Mouse (Mus musculus): ENCODE measurements around the gene Ip6k2.

Gene Ip6k2

DNA sequence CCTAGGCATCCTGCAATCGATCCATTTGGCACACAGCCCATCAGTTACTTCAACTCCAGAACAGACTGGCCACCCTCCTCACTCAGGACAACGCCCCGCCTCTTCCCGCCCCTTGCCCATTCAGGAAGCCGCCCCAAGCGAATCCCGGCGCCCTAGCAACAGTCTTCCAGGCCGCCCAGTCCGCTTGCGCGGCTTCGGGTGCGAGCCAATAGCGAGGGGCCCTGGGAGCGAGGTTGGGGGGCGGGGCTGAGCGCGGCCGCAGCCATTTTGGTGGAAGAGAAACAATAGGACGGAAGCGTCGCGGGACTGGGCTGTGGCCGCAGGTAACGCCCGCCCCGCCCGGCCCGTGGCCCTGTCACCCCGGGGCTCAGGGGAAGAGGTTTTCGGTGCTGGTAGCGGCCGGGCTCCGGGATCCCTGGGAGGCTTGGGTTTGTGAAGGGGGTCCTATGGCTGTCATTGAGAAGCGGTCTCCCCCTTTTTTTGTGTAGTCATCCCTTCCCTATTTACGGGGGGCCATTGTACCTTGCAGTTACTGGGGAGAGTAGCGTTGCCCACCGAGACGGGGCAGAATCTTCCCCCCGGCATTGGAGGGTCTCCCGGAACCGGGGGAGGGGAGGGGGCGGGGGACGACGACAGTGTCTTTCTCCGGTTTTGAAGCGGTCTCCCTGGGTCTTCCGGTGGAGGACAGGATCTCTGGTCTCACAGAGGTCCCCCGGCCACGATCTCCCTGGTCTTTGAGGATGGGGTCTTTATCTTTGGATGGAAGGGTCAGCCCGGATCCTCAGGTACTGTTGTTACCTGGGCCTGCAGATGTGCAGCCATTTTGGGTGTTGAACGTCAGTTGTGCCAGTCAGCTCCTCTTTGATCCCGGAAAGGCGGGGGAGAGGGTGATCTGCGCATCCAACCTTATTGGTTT is at the start of gene Ip6k2:
TSS of gene Ip6k2 (plus strand) at position 249 of the 916 bp plus-strand sequence.
- DNase-seq (ENCODE audit: low read depth, low spot score), result peak; percentile 95

DNA sequence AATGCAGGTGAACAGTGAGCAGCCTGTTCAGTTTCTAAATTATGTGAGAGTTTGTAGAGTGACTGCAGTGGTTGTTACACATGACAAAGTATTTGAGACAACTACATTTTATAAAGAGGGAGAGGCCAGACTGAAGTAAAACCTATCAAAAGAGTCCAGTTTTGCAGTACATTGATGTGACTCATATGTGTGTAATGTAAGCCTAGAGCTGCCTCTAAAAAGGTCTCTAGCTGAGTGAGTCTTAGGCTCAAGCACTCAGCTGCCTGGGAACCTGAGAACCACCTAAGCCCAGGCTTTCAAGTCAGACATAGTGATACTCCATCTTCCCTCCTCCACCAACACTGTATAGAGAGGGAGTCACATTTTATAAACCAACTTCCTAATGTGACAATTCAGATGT is 49.0 kb upstream of the Ip6k2 start:
- no peak for DNase-seq (ENCODE audit: low read depth, low spot score)

DNA sequence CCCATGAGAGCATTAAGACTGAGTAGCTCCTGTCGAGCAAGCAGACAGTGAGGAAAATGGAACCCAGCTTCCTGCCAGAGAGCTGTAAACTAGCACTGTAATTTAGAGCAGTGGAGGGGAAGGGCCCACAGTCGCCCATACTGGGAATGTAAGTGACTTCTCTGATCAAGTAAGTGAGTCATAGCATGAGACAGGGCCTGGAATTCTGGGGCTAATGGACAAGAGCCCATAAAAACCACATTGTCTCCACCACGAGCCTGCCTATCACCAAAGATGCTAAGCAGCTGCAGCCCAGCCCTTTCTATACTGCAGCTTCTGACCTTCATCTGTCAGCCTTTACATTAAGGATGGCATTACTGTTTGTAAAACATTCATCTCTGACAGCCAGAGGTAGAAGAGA is 44.4 kb upstream of the Ip6k2 start:
- no peak for DNase-seq (ENCODE audit: low read depth, low spot score)

DNA sequence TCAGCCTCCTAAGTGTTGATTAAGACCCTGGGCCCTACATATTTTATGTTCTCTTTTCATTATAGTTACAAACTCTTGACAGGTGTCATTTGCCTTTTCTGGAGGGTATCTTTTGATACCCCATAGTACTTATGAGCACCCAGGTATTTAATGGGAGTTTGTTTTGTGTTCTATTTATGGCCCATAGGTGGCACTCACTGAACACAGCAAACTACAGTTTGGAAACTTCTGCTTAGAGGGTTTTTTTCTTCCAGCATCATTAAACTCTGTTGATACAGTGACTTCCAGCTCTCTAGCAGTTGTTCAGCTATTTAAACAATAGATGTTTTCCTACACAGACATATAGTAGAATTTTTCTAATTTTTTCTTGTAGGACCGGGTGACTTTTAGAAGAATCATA is 43.5 kb upstream of the Ip6k2 start:
- DNase-seq (ENCODE audit: low read depth, low spot score), result no peak

GRCm38 (mm10) chr9:108742048-108742447 is 41.5 kb upstream of the Ip6k2 start:
- no peak for DNase-seq (ENCODE audit: low read depth, low spot score)

DNA sequence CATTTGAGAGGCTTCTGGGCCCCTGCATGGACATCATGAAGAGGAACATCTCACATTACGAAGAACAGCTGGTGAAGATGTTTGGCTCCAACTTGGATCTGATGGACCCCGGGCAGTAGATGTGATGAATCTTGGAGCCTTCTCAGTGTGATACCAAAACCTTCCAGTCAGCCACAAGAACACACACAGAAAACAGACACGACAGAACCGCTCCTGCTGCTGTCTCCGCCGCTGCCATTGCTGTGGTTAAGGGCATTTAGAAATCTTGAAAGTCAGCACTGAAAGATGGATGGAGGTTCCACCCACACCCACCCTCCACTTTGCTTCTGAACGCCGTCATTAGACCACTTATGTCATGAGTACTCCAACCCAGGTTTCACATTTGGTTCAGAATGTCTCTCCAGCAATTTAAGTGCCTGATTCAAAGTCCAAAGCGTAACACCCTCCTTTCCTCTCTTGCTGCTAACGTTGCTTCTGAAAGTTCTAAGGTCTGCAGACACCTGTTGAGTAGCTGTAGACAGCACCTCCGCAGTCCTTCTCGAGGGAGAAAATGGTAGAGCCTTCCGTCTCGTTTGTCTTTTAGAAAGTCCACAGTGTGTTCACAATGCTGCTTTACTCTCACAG is 36.6 kb upstream of the Ip6k2 start:
- no peak for DNase-seq (ENCODE audit: low read depth, low spot score)

DNA sequence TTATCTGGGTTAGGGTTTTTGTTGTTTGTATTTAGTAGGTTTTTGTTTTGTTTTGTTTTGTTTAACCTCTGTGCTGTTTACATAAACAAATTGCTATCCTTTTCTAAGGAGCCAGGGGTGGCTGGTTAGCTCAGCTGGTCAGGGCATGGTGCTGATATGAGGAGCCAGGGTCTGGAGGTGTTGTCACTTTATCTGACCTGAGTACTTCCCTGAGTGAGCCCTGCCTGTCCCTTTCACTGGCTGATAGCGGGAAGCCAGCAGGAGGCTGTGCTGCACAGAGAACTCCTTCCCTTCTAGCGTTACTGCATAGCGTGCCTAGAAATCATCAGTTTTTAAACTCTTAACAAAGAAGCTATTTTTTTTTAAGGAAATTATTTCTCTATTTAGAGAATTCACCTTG is 35.9 kb upstream of the Ip6k2 start:
- DNase-seq (ENCODE audit: low read depth, low spot score), result no peak

DNA sequence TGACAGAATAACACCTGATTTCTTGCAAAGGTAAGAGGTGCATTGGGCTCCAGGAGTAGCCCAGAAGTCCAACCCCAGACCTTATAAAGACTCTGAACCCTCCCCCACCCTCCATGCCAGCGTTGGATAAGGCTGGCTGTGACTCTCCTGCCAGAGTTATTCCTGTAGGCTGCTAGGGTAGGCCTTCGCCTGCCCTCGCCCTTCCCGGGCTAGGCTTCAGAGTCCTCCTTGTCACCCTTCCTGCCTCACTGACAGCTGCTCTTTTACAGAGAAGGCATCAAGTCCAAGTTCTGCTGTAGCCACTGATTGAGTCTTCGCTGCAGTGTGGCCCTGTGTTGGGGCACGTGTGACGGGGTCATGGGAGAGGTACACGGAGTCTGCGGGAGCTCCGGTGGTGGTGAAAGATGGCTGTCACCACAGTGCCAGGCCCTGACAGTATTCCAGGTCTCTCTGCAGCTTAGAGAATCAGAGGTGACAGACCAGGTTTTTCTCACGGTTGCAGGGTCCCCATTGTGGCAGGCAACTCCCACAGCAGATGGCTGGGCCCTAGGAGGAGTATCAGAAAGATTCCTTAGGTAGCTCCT is 34.9 kb upstream of the Ip6k2 start:
- DNase-seq (ENCODE audit: low read depth, low spot score), result no peak

GRCm38 (mm10) chr9:108750616-108751015 is 33.0 kb upstream of the Ip6k2 start:
- DNase-seq (ENCODE audit: low read depth, low spot score), result no peak

DNA sequence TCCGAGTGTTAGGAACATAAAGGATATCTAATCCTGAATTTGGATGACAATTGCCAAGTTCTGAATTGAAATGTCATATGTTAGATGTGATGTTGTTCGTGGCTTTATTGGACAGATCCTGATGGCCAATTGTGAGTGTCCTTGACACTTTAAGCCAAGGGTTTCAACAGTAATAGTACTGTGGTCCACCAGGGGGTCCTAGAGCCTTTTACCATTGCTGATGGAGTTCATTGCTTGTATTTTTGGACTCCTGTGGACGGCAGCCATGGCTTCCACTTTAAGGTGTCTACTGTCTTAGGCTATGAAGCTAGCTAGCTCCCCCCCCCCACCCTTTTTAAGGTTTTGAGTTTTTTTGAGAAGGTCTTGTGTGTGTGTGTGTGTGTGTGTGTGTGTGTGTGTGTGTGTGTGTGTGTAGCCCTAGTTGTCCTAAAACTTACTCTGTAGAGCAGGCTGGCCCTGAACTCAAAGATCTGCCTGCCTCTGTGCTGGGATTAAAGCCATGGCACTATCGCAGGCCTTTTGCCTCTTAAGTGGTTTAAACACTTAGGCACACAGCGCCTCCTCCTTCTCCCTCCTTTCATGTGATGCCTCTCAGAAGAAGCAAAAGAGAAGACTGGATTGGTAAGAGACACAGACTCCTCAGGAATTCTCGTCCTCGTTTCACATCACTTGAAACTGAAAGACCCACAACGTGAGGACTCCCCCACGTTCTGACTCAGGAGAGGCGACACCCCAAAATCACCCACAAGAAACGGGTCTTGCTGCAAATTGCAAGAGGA is 31.3 kb upstream of the Ip6k2 start:
- DNase-seq (ENCODE audit: low read depth, low spot score), result no peak

DNA sequence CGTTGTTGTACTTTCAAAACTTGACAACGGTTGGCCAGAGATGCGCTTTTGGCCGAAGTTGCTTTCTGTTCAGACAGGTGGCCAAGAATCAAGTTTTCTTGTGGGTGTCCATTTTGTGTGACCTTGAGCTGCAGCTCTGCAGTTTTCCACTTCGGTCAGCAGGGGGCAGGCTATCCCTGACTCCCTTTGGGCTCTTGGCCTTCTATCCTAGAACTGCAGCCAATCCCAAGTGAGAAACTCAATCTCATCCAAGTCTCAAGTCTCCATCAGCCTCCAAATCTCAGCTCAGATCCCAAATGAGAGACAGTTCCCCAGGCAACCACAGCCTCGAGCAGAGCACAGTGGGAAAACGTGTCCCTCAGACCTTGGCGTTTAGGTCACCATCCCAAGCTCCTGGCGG is 30.3 kb upstream of the Ip6k2 start:
- peak; percentile 51 for DNase-seq (ENCODE audit: low read depth, low spot score)

GRCm38 (mm10) chr9:108753976-108754375 is 29.6 kb upstream of the Ip6k2 start:
- DNase-seq (ENCODE audit: low read depth, low spot score), result no peak

DNA sequence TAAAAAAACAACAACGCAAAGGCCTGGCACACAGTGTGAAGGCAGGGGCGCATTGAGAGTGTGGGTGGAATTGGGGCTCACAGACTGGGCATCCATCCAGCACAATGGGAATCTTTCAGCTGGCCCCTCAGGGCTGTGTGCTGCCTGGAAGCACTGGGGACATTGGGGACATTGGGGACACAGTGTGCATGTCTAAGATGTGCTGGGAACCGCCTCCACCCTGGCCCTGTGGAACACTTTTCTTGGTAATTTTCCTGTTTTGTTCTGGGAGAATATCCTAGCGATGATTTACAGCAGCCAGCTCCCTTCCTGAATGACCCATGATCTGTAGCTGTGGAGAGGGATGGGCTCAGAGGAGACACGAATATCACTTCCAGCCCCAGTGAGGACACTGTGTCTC is 29.2 kb upstream of the Ip6k2 start:
- no peak for DNase-seq (ENCODE audit: low read depth, low spot score)

GRCm38 (mm10) chr9:108757406-108757805 is 26.2 kb upstream of the Ip6k2 start:
- no peak for DNase-seq (ENCODE audit: low read depth, low spot score)

DNA sequence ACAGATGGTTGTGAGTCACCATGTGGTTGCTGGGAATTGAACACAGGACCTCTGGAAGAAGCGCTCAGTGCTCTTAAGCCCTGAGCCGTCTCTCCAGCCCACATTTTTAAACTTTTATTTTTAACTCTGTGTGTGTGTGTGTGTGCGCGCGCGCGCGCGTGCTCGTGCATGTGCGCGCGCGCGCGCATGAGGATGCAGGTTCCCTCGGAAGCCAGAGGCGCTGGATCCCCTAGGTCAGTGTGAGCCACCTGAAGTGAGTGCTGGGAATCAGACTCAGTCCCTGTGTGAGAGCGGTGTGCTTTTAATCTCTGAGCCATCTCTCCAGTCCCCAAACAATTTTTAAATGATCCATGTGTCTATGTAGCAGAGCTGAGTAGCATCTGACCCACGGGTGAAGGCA is 24.5 kb upstream of the Ip6k2 start:
- DNase-seq (ENCODE audit: low read depth, low spot score), result no peak

DNA sequence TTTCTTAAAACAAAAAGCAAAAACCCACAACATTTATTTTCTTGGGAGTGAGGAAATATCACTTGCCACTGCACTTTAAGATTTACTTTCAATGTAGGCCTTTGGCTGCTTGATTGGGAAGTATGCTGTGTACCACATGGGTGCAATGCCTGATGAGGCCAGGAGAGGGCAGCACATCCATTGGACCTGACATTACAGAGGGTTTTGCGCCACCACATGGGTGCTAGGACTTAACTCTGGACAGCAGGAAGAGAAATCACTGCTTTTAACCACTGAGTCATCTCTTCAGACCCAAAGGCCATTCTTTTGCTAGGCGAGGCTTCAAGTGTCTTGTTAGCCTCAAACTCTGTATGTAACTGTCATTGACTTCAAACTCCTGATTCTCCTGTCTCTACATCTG is 23.8 kb upstream of the Ip6k2 start:
- peak; percentile 82 for DNase-seq (ENCODE audit: low read depth, low spot score)

- DNase-seq (ENCODE audit: low read depth, low spot score), result peak; percentile 80
Measured at GRCm38 (mm10) chr9:108761561-108761960, 22.0 kb upstream of the Ip6k2 start.

- DNase-seq (ENCODE audit: low read depth, low spot score), result no peak
Measured at GRCm38 (mm10) chr9:108764971-108765370, 18.6 kb upstream of the Ip6k2 start.

DNA sequence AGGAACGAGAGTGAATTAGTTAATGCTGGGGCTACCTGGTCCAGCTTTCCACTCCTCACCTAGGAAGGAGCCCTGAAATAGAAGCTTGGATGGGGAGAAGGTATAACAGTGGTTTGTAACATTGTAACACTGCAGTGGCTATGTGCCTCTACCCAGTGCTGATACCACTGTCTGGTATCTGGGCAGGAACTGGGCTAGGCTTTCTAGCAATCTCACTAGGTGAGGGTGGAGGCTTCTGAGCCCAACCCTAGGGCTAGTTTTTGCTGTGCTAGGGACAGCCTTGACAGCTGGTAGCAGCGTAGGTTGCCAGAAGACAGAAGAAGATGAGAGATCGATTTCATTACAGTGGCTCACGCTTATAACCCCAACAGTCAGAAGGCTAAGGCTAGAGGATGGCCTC is 7.0 kb upstream of the Ip6k2 start:
- no peak for DNase-seq (ENCODE audit: low read depth, low spot score)

GRCm38 (mm10) chr9:108777276-108777675 is 6.3 kb upstream of the Ip6k2 start:
- DNase-seq (ENCODE audit: low read depth, low spot score), result no peak

DNA sequence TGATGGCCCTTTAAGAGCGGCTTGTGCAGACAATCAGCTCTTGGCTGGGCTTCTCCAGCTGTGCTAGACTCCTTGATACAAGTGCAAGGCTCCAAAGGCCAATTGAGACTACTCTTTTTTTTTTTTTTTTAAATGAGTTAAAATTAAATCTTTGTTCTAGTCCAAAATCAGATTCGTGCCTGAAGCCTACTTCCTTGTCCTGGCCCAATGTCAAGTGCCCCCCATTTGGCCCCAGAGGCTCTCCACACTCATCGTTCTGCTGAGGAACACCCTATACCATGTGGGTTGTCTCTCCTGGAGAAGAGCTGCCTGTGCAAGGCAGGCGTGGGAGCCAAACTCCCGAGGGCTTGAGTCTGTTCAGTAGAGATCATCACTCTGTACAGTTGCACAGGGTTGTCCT is 2.6 kb upstream of the Ip6k2 start:
- DNase-seq (ENCODE audit: low read depth, low spot score), result no peak

- no peak for DNase-seq (ENCODE audit: low read depth, low spot score)
Measured at GRCm38 (mm10) chr9:108781891-108782290, 1.7 kb upstream of the Ip6k2 start.
